Mouse (Mus musculus) large intestine, adult 2 months (tissue): ENCODE measurements around the gene Mettl23. TPM values are rescaled to one million over a fixed set of nuclear protein-coding genes. Genes with fewer than 3 reads are reported as not detected.

Source experiments
- DNase-seq: peaks from one replicate; pipeline ENCODE4 v3.0.0-alpha.2; 2012; ENCODE audit warnings: low read depth, low spot score
- WGBS: fragments of 180-500 bp; shearing (Covaris S2); methylation state at CpG from one replicate; pipeline ENCODE4 v1.1.7; 2018; 5-methylcytosine and 5-hydroxymethylcytosine counted together
- polyA plus RNA-seq: library from polyadenylated mRNA; depleted of rRNA; stranded (reverse); fragments of >200 nt; gene quantifications from 2 replicates; pipeline ENCODE4 v1.2.3, GENCODE M21; 2012; rRNA removed

The Mettl23 gene
- 21.8 and 22.4 TPM in 2 replicates for polyA plus RNA-seq

GRCm38 (mm10) chr11:116843261-116844233, at the start of gene Mettl23, which contains the start of gene Jmjd6:
Mettl23 (plus strand) TSS chr11:116843278.
Jmjd6 (minus strand) TSS chr11:116843449.
- DNase-seq = peak; percentile 86
- under 1% methylated on average over 72 of the region's 72 CpGs for WGBS

- no peak for DNase-seq
- 82% methylated on average over 5 of the region's 5 CpGs for WGBS
Observed at GRCm38 (mm10) chr11:116799364-116799763, 43.7 kb upstream of the Mettl23 start.

DNA sequence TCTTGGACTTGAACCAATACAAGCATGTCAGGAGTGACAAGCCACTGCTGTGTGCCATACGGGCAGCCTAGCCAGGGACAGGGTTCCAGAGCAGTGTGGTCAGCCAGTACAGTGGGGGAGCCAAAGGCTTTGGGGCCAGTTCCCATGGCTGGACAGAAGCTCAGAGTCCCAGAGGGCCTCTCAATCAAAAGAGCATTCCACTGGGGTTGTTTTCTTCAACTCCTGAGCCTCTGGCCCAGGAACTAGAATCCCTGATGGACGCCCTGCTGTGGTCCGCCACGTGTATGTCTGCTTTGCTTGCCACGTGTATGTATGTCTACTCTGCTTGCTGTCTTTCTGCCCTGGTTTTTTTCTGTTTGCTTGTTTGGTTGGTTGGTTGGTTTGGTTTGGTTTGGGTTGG, 42.0 kb upstream of the Mettl23 start:
- 75% methylated on average over 5 of the region's 5 CpGs for WGBS
- no peak for DNase-seq

DNA sequence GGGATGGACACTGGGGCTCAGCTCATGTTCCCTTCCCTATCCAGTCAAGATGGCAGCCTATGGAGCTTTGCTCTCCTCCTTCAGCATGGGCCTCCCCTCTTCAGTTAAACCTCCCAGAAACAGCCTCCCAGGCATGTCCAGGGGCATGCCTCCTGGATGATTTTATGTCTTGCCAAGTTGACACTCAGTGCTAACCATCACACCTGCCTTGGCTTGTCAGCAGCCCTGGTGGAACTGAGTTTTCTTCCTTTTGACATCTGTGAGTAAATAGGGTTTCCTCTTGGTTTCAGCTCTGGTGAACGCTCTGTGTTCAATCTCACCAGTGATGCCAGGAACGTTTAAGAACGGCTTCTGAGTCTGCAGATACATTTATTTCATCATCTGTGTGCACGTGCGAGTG, 40.4 kb upstream of the Mettl23 start:
- WGBS = 84% methylated on average over 5 of the region's 5 CpGs
- no peak for DNase-seq

DNA sequence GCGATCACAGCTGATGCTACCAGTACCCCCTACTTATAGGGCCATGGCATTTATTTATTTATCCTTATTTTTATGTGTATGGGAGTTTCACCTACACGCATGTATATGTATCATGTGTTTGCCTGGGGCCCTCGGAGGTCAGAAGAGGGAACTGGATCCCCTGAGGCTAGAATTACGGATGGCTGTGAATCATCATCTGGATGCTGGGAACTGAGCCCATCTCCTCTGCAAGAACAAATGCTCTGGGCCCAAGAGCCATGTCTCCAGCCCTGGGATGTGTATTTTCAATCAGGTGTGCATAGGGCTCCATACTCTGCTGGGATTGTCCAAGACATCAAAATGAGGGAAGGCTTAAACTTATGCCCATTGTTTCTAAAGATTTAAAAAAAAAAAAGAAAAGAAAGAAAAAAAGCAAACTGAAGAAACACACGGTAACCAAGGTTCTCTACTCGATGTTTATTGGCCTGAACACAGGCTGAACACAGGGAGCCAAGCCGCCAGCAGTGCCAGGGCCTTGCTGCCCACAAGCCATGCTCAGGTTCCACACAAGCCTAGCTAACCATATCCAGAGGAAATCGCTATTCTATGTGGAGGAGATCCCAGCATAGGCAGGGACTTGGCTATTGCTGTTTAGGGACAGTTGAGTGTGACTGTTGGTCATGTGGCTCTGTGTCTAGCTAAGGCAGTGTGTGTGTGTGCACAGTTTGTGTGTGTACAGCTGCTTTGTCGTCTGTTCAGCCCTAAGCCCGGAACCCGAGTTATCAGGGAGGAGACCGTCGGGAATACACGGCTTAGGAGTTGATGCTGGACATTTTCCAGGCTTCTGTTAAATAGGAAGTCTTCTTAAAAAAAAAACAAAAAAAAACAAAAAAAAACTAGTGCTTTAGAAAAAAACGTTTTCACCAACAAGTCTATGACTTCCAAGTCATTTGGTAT, 36.7 kb upstream of the Mettl23 start:
- WGBS = 74% methylated on average over 15 of the region's 15 CpGs
- DNase-seq = no peak

DNA sequence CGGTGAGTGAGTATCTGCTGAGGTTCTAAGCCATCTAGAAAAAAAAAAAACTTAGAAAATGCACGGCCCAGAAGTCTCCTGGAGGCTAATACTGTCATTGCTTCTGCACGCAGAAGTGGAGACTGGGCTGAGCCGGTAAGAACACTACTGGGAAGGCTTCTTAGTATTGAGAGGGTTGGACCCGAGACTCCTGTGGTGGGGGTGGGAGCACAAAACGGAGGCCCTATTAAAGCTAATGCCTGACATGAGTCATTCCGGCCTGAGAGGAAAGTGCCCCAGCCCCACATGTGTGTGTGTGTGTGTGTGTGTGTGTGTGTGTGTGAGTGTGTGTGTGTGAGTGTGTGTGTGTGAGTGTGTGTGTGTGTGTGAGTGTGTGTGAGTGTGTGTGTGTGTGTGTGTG, 36.0 kb upstream of the Mettl23 start:
- 63% methylated on average over 7 of the region's 7 CpGs for WGBS
- no peak for DNase-seq

GRCm38 (mm10) chr11:116807526-116807925, 35.6 kb upstream of the Mettl23 start:
- no peak for DNase-seq
- 72% methylated on average over 3 of the region's 3 CpGs for WGBS

GRCm38 (mm10) chr11:116807938-116808606, 35.0 kb upstream of the Mettl23 start:
- peak; percentile 56 for DNase-seq

GRCm38 (mm10) chr11:116808811-116809395, 34.2 kb upstream of the Mettl23 start:
- WGBS = 87% methylated on average over 11 of the region's 11 CpGs
- no peak for DNase-seq

More at GRCm38 (mm10) chr11:116807938-116808606, 35.0 kb upstream of the Mettl23 start:
- WGBS = 18% methylated on average over 7 of the region's 7 CpGs

DNA sequence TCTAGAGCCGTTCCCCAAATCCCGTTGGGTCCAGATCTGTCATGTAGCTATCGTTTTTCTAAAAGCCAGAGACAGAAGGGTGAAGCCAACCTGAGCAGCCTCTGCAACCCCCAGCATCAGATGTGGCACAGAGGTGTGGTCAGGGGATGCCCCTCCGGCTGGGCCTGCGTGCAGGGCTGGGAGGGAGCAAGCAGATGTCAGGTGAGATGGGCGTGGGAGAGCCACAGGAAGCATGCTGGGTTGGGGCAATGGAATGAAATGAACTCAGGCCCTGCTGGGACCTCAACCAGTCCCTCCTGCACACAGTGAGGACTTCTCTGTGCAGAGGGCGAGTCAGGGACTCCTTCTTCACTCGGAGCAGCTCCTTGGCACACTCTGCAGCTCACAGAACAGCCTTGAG, 33.6 kb upstream of the Mettl23 start:
- 83% methylated on average over 8 of the region's 8 CpGs for WGBS
- DNase-seq = no peak

DNA sequence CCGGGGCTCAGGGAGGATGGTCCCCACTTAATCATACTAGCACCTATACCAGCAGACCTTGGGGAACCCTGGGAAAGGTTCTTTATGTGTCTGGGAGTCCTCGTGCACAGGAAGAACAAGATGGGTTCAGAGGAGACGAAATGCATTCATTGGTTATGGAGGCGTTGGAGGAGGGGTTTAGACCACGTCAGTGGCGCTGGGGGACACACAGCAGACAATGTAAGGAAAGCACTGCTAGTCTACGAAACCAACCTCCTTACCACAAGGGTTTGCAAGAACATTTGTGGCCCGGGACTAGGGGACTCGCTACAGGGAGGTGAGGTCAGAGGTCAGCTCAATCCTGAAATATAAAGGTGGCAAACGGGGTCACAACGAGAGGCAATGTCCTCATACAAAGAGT, 32.5 kb upstream of the Mettl23 start:
- 92% methylated on average over 11 of the region's 11 CpGs for WGBS
- no peak for DNase-seq

GRCm38 (mm10) chr11:116810983-116811901, 31.8 kb upstream of the Mettl23 start:
- 50% methylated on average over 32 of the region's 32 CpGs for WGBS
- DNase-seq = no peak

DNA sequence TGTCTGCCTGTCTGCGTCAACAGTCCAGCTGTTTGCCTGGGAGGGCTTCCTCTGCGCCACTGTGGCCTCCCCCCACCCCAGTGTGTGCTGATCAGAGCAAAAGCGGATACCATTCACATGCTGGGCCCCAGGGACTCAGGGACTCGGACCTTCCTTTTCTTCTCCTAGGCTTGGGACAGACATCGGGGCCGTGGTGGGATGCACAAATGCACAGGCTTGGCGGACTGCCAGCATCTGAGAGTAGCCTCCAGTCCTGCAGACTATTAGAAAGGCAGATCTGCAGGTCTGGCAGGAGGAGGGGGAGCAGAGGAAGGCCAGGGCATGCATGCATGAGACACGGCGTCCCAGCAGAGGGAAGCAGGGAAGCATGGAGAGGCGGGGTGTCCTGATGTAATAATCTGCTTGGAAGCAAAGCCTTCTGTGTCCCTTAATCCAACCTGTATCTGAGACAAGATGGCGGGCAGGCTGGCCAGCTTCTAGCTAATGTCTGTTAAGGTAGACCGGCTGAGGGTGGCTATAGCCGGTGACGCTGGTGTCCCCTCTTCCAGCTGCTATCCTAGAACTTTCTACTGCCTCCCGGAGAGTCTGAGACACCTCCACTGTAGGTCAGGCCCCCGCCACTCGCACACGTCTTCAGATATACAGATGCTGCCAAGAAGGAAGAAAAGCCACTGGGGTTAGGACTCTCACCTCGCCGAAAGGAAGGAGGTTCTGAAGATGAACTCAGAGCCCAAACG, 30.1 kb upstream of the Mettl23 start:
- DNase-seq = no peak
- 74% methylated on average over 21 of the region's 21 CpGs for WGBS

- DNase-seq = no peak
- 91% methylated on average over 13 of the region's 13 CpGs for WGBS
Observed at GRCm38 (mm10) chr11:116813610-116814009, 29.5 kb upstream of the Mettl23 start.

DNA sequence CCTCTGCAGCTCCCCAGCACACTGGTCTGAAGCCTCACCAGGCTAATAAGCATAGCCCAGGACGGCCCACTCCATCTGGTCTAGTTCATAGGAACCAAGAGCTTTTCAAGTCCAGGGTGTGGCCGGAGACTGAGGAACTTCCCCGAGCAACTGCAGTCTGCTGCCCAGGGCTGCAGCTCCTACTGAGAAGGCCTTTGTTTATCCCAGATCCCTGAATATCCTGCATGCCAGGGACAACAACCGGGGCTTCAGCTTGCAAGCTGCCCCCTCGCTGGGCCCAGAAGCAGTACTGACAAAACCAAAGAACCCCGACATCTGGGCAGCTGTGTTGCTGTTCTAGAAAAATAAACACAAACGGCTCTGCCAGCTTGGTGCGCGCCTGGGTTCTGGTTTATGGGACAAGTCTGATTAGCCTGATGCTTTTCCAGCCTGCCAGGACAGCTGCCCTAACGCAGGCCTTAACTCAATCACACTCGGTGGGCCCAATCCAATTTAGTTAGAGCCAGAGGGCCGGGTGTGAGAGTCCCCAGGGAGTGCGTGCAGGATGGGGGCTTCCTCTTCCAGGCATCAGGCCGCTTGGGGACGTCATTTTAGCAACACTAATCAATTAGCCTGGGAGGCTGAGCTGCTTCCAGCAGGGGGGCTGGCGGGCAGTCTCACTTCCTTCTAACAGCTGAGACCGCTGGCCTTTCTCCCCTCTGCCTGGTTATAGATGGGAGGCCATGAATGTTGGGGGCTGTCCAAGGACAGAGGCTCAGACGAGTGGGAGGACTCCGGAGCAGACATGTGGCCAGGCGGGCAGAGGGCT, 28.8 kb upstream of the Mettl23 start:
- DNase-seq = no peak
- 33% methylated on average over 20 of the region's 20 CpGs for WGBS

GRCm38 (mm10) chr11:116814884-116815415, 28.1 kb upstream of the Mettl23 start:
- 69% methylated on average over 7 of the region's 7 CpGs for WGBS
- DNase-seq = no peak
